Mouse (Mus musculus) forelimb bud, embryonic 11.5 days (tissue): ENCODE results near the gene Apom.

ENCODE experiments used
- DNase-seq: peaks from one replicate; pipeline ENCODE4 v3.0.0-alpha.2; 2012; ENCODE audit warnings: low read depth, low spot score

The Apom gene

GRCm38 (mm10) chr17:35158850-35159593 is 27.2 kb upstream of the Apom start:
- DNase-seq, result no peak

GRCm38 (mm10) chr17:35157661-35158175 is 25.9 kb upstream of the Apom start:
- DNase-seq, result no peak

GRCm38 (mm10) chr17:35157254-35157653 is 25.4 kb upstream of the Apom start:
- no peak for DNase-seq

DNA sequence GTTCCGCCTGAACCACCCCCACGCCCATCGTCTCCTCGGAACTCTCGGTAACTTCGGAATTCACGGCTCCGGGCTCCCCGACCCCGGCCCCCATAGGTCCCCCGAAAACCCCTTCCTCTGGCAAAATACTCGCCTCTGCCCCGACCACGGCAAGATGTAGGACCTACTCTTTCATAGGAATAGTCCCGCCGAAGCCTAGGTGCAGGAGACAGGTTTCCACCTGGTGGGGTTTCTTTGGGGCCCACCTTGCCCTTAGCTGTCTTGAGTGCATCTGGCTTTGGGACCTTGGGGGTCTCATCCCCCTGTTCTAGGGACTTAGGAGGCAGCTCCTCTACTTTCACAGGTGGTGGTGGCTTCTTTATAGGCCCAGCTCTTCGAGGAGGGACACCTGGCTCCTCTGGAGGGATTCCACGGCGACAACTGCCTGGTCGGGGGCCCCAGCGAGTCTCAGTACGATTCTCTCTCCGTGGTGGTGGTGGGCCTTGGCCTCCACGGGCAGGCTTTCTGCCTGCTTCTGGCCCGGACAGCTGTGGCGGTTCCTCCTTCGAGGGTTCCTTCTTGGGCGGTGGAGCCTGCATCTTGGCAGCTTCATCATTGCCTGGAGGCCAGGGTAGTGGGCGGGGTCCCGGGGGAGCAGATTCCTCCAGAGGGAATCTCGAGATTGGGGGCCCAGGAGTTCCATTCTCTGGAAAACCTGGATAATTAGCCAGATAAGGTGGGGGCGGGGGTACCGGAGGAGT is 24.8 kb upstream of the Apom start:
- DNase-seq, result no peak

GRCm38 (mm10) chr17:35155451-35155850 is 23.6 kb upstream of the Apom start:
- no peak for DNase-seq

DNA sequence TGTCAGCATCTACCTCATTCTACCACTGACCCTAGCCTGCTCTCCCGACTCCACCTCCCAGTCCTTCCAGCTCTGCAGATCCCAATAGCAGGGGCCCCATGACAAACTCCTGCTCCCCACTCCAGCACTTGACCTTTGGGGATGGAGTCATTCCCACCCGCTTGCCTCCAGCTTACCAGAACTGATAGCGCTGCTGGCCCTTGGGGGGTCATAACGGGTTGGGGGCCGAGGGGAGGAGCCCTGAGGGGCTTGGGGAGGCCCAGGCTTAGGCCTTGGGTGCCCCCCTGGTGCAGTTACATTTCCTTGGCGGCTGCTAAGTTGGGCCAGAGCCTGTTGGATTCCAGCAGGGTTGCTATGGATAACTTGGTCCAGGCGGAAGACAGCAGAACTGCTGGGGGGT is 22.8 kb upstream of the Apom start:
- DNase-seq, result no peak

DNA sequence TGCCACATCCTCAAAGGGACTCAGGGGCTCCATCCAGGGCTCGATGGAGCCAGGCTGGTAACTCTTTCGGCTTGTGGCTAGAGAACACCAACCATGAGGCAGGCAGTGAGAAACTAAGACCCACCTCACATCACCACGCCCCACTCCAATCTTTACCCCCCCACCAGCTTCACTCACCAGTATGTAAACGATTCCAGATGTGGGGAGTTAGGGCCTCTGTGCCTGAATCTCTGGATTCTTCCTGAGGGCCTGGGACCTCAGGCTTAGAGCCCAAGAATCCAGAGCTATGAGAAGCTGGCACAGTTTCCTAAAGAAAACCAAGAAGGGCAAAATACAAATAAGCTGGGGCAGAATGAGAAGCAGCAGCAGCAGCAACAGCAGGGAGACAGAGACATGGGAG is 22.1 kb upstream of the Apom start:
- DNase-seq, result no peak

GRCm38 (mm10) chr17:35153077-35153476 is 21.2 kb upstream of the Apom start:
- DNase-seq, result no peak

GRCm38 (mm10) chr17:35152121-35152520 is 20.3 kb upstream of the Apom start:
- DNase-seq, result no peak

DNA sequence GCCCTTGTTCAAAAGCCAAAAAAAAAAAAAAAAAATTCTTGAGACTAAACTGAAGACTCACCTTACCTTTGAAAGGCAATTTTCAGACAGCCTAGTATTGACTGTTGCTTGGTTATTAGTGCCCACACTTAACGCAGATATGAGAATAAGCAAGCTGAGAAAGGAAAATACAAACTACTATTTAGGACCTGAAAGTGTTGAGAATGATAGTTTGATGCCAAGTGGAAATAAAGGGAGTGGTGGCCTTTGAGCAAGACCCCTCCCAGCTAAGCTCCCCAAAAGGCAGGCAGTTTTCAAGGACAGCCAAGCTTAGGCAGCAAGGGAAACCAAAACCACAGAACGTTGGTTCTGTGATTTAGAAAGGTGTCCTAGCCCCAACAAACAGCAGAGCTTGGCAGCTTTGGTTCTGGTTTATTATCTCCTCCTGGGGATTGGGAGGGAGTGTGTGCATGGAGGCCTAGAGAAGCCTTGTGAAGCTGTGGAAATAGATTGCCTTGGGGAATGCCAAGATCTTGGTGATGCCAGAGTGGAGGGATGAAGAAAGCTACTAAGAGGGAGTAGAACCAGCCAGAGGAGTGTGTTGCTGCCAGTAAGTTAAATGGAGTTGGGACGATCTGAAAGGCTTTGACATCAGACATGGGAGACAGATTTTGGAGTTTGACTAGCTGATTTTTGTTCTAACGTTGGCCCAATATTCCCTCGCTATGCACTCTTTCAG is 16.2 kb upstream of the Apom start:
- DNase-seq, result no peak

DNA sequence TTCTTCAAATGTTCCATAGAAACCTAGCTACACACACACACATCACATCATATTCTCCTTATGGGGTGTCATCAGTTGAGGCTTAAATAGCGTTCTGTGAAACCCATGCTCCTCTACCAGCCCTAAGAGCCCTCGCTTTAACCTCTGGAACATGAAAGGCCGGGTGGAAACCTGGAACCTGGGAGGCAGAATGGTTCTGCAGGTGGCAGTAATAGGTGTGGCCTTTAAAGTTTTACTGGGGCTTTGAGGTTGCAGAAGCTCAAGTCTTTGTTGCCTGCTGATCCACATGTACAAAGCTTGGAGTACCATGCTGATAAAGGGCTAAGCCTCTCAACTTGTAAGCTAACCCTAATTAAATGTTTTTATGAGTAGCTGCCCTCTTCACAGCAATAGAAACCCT is 15.5 kb upstream of the Apom start:
- DNase-seq, result peak; percentile 25

GRCm38 (mm10) chr17:35146139-35146538 is 14.3 kb upstream of the Apom start:
- DNase-seq, result no peak

DNA sequence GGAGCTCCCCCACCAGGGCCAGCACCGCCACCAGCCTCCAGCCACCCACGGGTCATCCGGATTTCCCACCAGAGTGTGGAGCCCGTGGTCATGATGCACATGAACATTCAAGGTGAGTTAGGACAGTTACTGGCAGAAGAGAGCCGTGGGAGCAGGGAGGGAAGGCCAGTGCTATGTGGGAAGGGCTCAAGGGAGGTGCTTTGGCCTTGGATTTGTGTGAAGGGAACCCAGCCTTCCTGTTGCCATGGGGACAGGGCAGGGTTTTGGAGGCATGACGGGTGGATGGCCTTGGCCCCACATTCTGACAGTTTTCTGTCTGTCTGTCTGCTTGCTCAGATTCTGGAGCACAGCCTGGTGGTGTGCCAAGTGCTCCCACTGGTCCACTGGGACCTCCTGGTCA is 10.1 kb upstream of the Apom start:
- no peak for DNase-seq

GRCm38 (mm10) chr17:35140490-35140996 is 8.7 kb upstream of the Apom start:
- DNase-seq, result no peak

DNA sequence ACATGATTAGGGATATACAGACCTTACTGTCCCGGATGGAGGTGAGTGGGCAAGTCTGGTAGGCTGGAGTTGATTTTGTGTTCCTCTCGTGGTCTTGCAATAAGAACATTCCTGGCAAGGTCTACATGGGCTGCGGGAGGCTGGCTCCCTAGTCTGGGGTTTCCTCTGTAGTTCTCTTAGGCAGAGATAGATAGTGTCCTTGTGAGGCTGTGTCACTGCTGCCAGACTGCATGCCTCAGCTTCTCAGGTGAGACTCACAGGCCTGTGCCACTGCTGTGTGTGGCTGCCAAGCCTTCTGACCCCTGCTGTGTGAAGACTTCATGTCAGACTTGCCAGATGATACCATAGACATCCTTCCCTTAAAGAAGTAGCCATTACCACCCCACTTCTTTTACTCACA is 7.4 kb upstream of the Apom start:
- DNase-seq, result no peak

DNA sequence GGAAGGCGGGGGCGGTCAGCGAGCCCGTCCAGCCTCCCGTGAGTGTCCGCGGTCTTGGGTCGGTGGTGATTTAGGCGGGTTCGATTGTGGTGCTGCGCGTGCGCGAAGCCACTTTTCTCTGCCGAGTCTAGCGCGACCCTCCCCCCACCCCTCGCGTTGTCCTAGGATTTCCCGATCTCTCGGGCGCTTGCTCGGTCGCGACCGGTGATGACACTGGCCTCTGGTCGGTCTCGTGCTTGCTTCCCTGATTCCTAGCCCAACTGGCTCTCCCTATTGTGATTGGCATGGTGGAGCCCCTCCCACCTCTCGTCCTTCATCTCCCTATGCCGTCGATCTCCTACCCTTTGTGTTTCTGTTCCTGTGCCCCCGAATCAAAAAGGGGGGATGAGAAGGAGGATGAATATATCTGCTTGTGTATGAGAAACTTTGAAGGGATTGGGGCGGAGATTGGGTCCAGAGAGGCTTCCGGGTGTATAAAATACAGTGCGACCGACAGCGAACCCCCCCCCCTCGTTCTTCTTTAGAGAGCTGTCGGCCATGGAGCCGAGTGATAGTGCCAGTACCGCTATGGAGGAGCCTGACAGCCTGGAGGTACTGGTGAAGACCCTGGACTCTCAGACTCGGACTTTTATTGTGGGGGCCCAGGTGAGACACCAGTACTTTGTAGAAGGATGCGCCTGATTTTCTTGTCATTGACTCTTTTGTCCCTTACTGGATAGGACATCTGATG is 3.9 kb upstream of the Apom start:
- no peak for DNase-seq

GRCm38 (mm10) chr17:35134801-35135590 is 3.1 kb upstream of the Apom start, which contains the start of gene Bag6:
Bag6 (plus strand) TSS chr17:35135178.
- peak; percentile 95 for DNase-seq

DNA sequence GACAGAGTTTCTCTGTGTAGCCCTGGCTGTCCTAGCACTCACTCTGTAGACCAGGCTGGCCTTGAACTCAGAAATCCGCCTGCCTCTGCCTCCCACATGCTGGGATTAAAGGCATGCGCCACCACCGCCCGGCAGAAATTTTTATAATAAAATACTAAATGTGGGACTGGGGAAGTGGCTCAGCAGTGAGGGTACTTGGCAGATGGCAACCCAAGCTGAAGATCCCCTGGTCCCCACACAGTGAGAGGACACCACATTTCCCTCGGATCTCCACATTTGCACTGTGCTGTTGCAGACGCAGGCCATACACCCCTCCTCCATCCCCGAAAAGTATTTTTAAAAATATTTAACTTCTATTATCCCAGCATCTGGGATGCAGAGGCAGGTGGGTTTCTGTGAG is 1.7 kb upstream of the Apom start:
- no peak for DNase-seq

- no peak for DNase-seq
These were observed 317 bp upstream of the Apom start for GRCm38 (mm10) chr17:35132174-35132560.

GRCm38 (mm10) chr17:35131038-35131437 is 812 bp downstream of the Apom start:
- no peak for DNase-seq

DNA sequence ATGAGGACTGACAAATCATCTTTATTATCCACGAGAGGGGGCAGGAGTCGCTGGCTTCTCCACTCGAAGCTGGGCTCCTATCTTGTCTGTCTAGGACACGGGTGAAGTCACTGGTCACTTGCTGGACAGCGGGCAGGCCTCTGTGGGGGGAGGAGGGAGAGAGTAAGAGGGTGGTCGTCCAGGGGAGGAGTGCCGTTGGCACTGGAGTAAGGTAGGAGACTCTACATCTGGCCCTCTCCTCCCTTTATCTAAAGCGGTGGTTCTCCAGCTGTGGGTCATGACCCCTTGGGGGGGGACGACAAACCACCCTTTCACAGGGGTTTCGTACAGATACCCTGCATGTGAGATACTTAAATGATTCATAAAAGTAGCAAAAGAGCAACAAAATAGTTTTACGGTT is 2.9 kb downstream of the Apom start:
- no peak for DNase-seq
